Mouse (Mus musculus): ENCODE measurements at regions not wholly inside any gene's neighbourhood (a gene's known extent, or its start where the extent isn't known, plus 50 kb on each side); places are given as distances from the start of the nearest gene placed in this dataset.
A peak's percentile ranks its signal among the peaks of the same experiment; 100 is the strongest.

- TF ChIP-seq POLR2A (IDR thresholded peaks at IDR 0.05; ENCODE audit: borderline replicate concordance, insufficient read depth, low read length) (no peak), CTCF (IDR thresholded peaks at IDR 0.05; ENCODE audit: borderline replicate concordance, insufficient read depth, low read depth, low read length) (no peak)
- 47% methylated on average over 4 of the region's 4 CpGs for WGBS
- no peaks in the 10 kb centered on the region for H3K27me3 ChIP-seq (ENCODE audit: control insufficient read depth, insufficient read depth, low read length)
- no peak for DNase-seq
- H3K4me1 ChIP-seq (ENCODE audit: control insufficient read depth, insufficient read depth, low read length) = no peaks in the 10 kb centered on the region
- H3K27ac ChIP-seq (ENCODE audit: insufficient read depth, low read length) = no peak overlapping the region
- H3K4me3 ChIP-seq (replicated peaks; ENCODE audit: insufficient read depth, low read depth, low read length) = no peak overlapping the region
Measured at GRCm38 (mm10) chr1:56346638-56347037, 290.6 kb downstream of the Hsfy2 start.

- H3K27me3 ChIP-seq (ENCODE audit: control insufficient read depth, insufficient read depth, low read length) = no peaks in the 10 kb centered on the region
- DNase-seq = no peak
- H3K4me3 ChIP-seq (replicated peaks; ENCODE audit: insufficient read depth, low read depth, low read length) = no peak overlapping the region
- no peaks in the 10 kb centered on the region for H3K4me1 ChIP-seq (ENCODE audit: control insufficient read depth, insufficient read depth, low read length)
- no peak overlapping the region for H3K27ac ChIP-seq (ENCODE audit: insufficient read depth, low read length)
- WGBS = 24% methylated on average over 6 of the region's 6 CpGs
- TF ChIP-seq CTCF (IDR thresholded peaks at IDR 0.05; ENCODE audit: borderline replicate concordance, insufficient read depth, low read depth, low read length) (no peak), POLR2A (IDR thresholded peaks at IDR 0.05; ENCODE audit: borderline replicate concordance, insufficient read depth, low read length) (no peak)
Measured at GRCm38 (mm10) chr1:56344952-56345351, 292.3 kb downstream of the Hsfy2 start.

- TF ChIP-seq POLR2A (IDR thresholded peaks at IDR 0.05; ENCODE audit: borderline replicate concordance, insufficient read depth, low read length) (no peak), CTCF (IDR thresholded peaks at IDR 0.05; ENCODE audit: borderline replicate concordance, insufficient read depth, low read depth, low read length) (no peak)
- 83% methylated on average over 5 of the region's 5 CpGs for WGBS
- DNase-seq = no peak
- Histone ChIP-seq H3K4me3 (replicated peaks; ENCODE audit: insufficient read depth, low read depth, low read length) (no peak overlapping the region), H3K27me3 (ENCODE audit: control insufficient read depth, insufficient read depth, low read length) (no peaks in the 10 kb centered on the region), H3K27ac (ENCODE audit: insufficient read depth, low read length) (no peak overlapping the region), H3K4me1 (ENCODE audit: control insufficient read depth, insufficient read depth, low read length) (no peaks in the 10 kb centered on the region)
Measured at GRCm38 (mm10) chr1:56327381-56327780, 309.9 kb downstream of the Hsfy2 start.

- WGBS = 88% methylated on average over 3 of the region's 3 CpGs
- no peaks in the 10 kb centered on the region; the same call in 1 of the 2 replicates for H3K27me3 ChIP-seq (ENCODE audit: control insufficient read depth, insufficient read depth, low read length)
- H3K4me1 ChIP-seq (ENCODE audit: control insufficient read depth, insufficient read depth, low read length) = no peaks in the 10 kb centered on the region
- no peak for TF ChIP-seq CTCF (IDR thresholded peaks at IDR 0.05; ENCODE audit: borderline replicate concordance, insufficient read depth, low read depth, low read length)
- no peak for TF ChIP-seq POLR2A (IDR thresholded peaks at IDR 0.05; ENCODE audit: borderline replicate concordance, insufficient read depth, low read length)
- no peak for DNase-seq
- no peak overlapping the region for H3K4me3 ChIP-seq (replicated peaks; ENCODE audit: insufficient read depth, low read depth, low read length)
- no peak overlapping the region for H3K27ac ChIP-seq (ENCODE audit: insufficient read depth, low read length)
Measured at GRCm38 (mm10) chr1:56308586-56308985, 328.6 kb downstream of the Hsfy2 start.

- DNase-seq = no peak
- WGBS = 55% methylated on average over 2 of the region's 2 CpGs
- no peaks in the 10 kb centered on the region for H3K27me3 ChIP-seq (ENCODE audit: control insufficient read depth, insufficient read depth, low read length)
- H3K4me3 ChIP-seq (replicated peaks; ENCODE audit: insufficient read depth, low read depth, low read length) = no peak overlapping the region
- H3K27ac ChIP-seq (ENCODE audit: insufficient read depth, low read length) = no peak overlapping the region
- no peak for TF ChIP-seq POLR2A (IDR thresholded peaks at IDR 0.05; ENCODE audit: borderline replicate concordance, insufficient read depth, low read length)
- H3K4me1 ChIP-seq (ENCODE audit: control insufficient read depth, insufficient read depth, low read length) = no peaks in the 10 kb centered on the region
Measured at GRCm38 (mm10) chr1:56294391-56294790, 342.8 kb downstream of the Hsfy2 start.

GRCm38 (mm10) chr1:56289748-56290147 is 347.5 kb downstream of the Hsfy2 start:
- WGBS = 58% methylated on average over 1 of the region's 1 CpGs

GRCm38 (mm10) chr1:56286386-56287045 is 350.7 kb downstream of the Hsfy2 start:
- DNase-seq = no peak
- Histone ChIP-seq H3K4me1 (ENCODE audit: control insufficient read depth, insufficient read depth, low read length) (no peaks in the 10 kb centered on the region), H3K27me3 (ENCODE audit: control insufficient read depth, insufficient read depth, low read length) (no peaks in the 10 kb centered on the region), H3K4me3 (replicated peaks; ENCODE audit: insufficient read depth, low read depth, low read length) (no peak overlapping the region), H3K27ac (ENCODE audit: insufficient read depth, low read length) (no peak overlapping the region)
- 64% methylated on average over 12 of the region's 12 CpGs for WGBS
- TF ChIP-seq CTCF (IDR thresholded peaks at IDR 0.05; ENCODE audit: borderline replicate concordance, insufficient read depth, low read depth, low read length) (no peak), POLR2A (IDR thresholded peaks at IDR 0.05; ENCODE audit: borderline replicate concordance, insufficient read depth, low read length) (no peak)

More at GRCm38 (mm10) chr1:56289748-56290147, 347.5 kb downstream of the Hsfy2 start:
- TF ChIP-seq CTCF (IDR thresholded peaks at IDR 0.05; ENCODE audit: borderline replicate concordance, insufficient read depth, low read depth, low read length) (no peak), POLR2A (IDR thresholded peaks at IDR 0.05; ENCODE audit: borderline replicate concordance, insufficient read depth, low read length) (no peak)
- Histone ChIP-seq H3K27ac (ENCODE audit: insufficient read depth, low read length) (no peak overlapping the region), H3K4me1 (ENCODE audit: control insufficient read depth, insufficient read depth, low read length) (no peaks in the 10 kb centered on the region), H3K27me3 (ENCODE audit: control insufficient read depth, insufficient read depth, low read length) (no peaks in the 10 kb centered on the region), H3K4me3 (replicated peaks; ENCODE audit: insufficient read depth, low read depth, low read length) (no peak overlapping the region)
- DNase-seq = peak in 1 of 2 experiments; percentile 6

- TF ChIP-seq POLR2A (IDR thresholded peaks at IDR 0.05; ENCODE audit: borderline replicate concordance, insufficient read depth, low read length) = no peak
- no peak for TF ChIP-seq CTCF (IDR thresholded peaks at IDR 0.05; ENCODE audit: borderline replicate concordance, insufficient read depth, low read depth, low read length)
- Histone ChIP-seq H3K27me3 (ENCODE audit: control insufficient read depth, insufficient read depth, low read length) (no peaks in the 10 kb centered on the region), H3K4me1 (ENCODE audit: control insufficient read depth, insufficient read depth, low read length) (no peaks in the 10 kb centered on the region), H3K4me3 (replicated peaks; ENCODE audit: insufficient read depth, low read depth, low read length) (no peak overlapping the region), H3K27ac (ENCODE audit: insufficient read depth, low read length) (no peak overlapping the region)
- 56% methylated on average over 2 of the region's 2 CpGs for WGBS
- DNase-seq = no peak
Measured at GRCm38 (mm10) chr1:56261708-56262107, 375.5 kb downstream of the Hsfy2 start.
